Mouse (Mus musculus) erythroblast, embryonic 14.5 days (primary cell): ENCODE results near the gene Gpc6. TPM values are rescaled to one million over a fixed set of nuclear protein-coding genes. Genes with fewer than 3 reads are reported as not detected.

Experiments used
- H3K27me3 ChIP-seq: 2 replicates; pipeline ENCODE4 v1.6.1; 2012; ENCODE audit warnings: inconsistent platforms; ENCODE audit not compliant: control insufficient read depth
- H3K36me3 ChIP-seq: 2 replicates; pipeline ENCODE4 v1.6.1; 2012; ENCODE audit warnings: mild to moderate bottlenecking, inconsistent platforms; ENCODE audit not compliant: control insufficient read depth
- H3K4me1 ChIP-seq: 2 replicates; pipeline ENCODE4 v1.6.1; 2012; ENCODE audit warnings: inconsistent platforms; ENCODE audit not compliant: control insufficient read depth
- H3K4me3 ChIP-seq: replicated peaks from 2 replicates; pipeline ENCODE3; 2012; ENCODE audit warnings: moderate library complexity, mild to moderate bottlenecking, inconsistent platforms
- H3K9me3 ChIP-seq: 2 replicates; pipeline ENCODE4 v1.6.1; 2012; ENCODE audit warnings: low read length, inconsistent platforms, mixed read lengths; ENCODE audit not compliant: control insufficient read depth
- GATA1 ChIP-seq: IDR thresholded peaks from 2 replicates; pipeline ENCODE4 v1.6.1; 2012; ENCODE audit warnings: low read length, inconsistent platforms, mixed read lengths
- TAL1 ChIP-seq: IDR thresholded peaks from 3 replicates; pipeline ENCODE4 v1.6.1; 2012; ENCODE audit warnings: low read length, inconsistent platforms, mixed read lengths
- polyA plus RNA-seq: library from polyadenylated mRNA; stranded (reverse); fragments of >175 nt; gene quantifications from 2 replicates; pipeline ENCODE4 v1.2.3, GENCODE M21; 2012

Gpc6 gene
- polyA plus RNA-seq, 1 experiment, result not detected

GRCm38 (mm10) chr14:117146665-117147064 is 221.6 kb downstream of the Gpc6 start:
- Histone ChIP-seq H3K27me3 (no peaks in the 10 kb centered on the region), H3K9me3 (peaks cover 10% of the 10 kb centered on the region), H3K36me3 (no peaks in the 10 kb centered on the region), H3K4me3 (no peak overlapping the region), H3K4me1 (no peaks in the 10 kb centered on the region)
- no peak for TF ChIP-seq GATA1
- no peak for TF ChIP-seq TAL1

- Histone ChIP-seq H3K4me3 (no peak overlapping the region), H3K9me3 (peaks cover 12% of the 10 kb centered on the region), H3K4me1 (no peaks in the 10 kb centered on the region), H3K27me3 (no peaks in the 10 kb centered on the region), H3K36me3 (no peaks in the 10 kb centered on the region)
- TF ChIP-seq GATA1 (no peak), TAL1 (no peak)
Observed at GRCm38 (mm10) chr14:117151621-117152020, 226.5 kb downstream of the Gpc6 start.

- Histone ChIP-seq H3K4me1 (no peaks in the 10 kb centered on the region), H3K4me3 (no peak overlapping the region), H3K36me3 (no peaks in the 10 kb centered on the region), H3K9me3 (peaks cover 10% of the 10 kb centered on the region; the same call in 1 of the 2 replicates), H3K27me3 (no peaks in the 10 kb centered on the region)
- TF ChIP-seq GATA1 (no peak), TAL1 (no peak)
Observed at GRCm38 (mm10) chr14:117155884-117156465, 230.9 kb downstream of the Gpc6 start.

GRCm38 (mm10) chr14:117157426-117157825 is 232.3 kb downstream of the Gpc6 start:
- H3K4me3 ChIP-seq, result no peak overlapping the region
- H3K27me3 ChIP-seq, result no peaks in the 10 kb centered on the region
- H3K9me3 ChIP-seq, result peaks cover 5% of the 10 kb centered on the region; the same call in 1 of the 2 replicates
- no peak for TF ChIP-seq TAL1
- TF ChIP-seq GATA1, result no peak
- no peaks in the 10 kb centered on the region for H3K4me1 ChIP-seq
- H3K36me3 ChIP-seq, result no peaks in the 10 kb centered on the region

- no peaks in the 10 kb centered on the region for H3K27me3 ChIP-seq
- TF ChIP-seq GATA1, result no peak
- TF ChIP-seq TAL1, result no peak
- no peaks in the 10 kb centered on the region for H3K36me3 ChIP-seq
- no peaks in the 10 kb centered on the region for H3K4me1 ChIP-seq
- H3K9me3 ChIP-seq, result peaks cover 8% of the 10 kb centered on the region
- no peak overlapping the region for H3K4me3 ChIP-seq
Observed at GRCm38 (mm10) chr14:117166350-117166749, 241.2 kb downstream of the Gpc6 start.

GRCm38 (mm10) chr14:117193364-117193763 is 268.2 kb downstream of the Gpc6 start:
- TF ChIP-seq GATA1 (no peak), TAL1 (no peak)
- H3K27me3 ChIP-seq, result no peaks in the 10 kb centered on the region

GRCm38 (mm10) chr14:117202012-117202411 is 276.9 kb downstream of the Gpc6 start:
- H3K36me3 ChIP-seq, result no peaks in the 10 kb centered on the region
- no peaks in the 10 kb centered on the region for H3K4me1 ChIP-seq
- TF ChIP-seq TAL1 (no peak), GATA1 (no peak)
- no peaks in the 10 kb centered on the region for H3K27me3 ChIP-seq
- H3K9me3 ChIP-seq, result no peaks in the 10 kb centered on the region
- H3K4me3 ChIP-seq, result no peak overlapping the region

More at GRCm38 (mm10) chr14:117193364-117193763, 268.2 kb downstream of the Gpc6 start:
- no peaks in the 10 kb centered on the region for H3K36me3 ChIP-seq
- no peak overlapping the region for H3K4me3 ChIP-seq
- H3K4me1 ChIP-seq, result no peaks in the 10 kb centered on the region
- H3K9me3 ChIP-seq, result no peaks in the 10 kb centered on the region; the same call in 1 of the 2 replicates

- H3K4me3 ChIP-seq, result no peak overlapping the region
- H3K36me3 ChIP-seq, result no peaks in the 10 kb centered on the region
- H3K27me3 ChIP-seq, result no peaks in the 10 kb centered on the region
- TF ChIP-seq GATA1 (no peak), TAL1 (no peak)
- H3K9me3 ChIP-seq, result 0 out of 2 replicates have a peak, but pooled peaks cover 2% of the 10 kb centered on the region
- H3K4me1 ChIP-seq, result no peaks in the 10 kb centered on the region
Observed at GRCm38 (mm10) chr14:117203960-117204359, 278.8 kb downstream of the Gpc6 start.

- TF ChIP-seq TAL1 (no peak), GATA1 (no peak)
- no peak overlapping the region for H3K4me3 ChIP-seq
- H3K4me1 ChIP-seq, result no peaks in the 10 kb centered on the region
- H3K27me3 ChIP-seq, result no peaks in the 10 kb centered on the region
- peaks cover 2% of the 10 kb centered on the region; the same call in 1 of the 2 replicates for H3K9me3 ChIP-seq
- no peaks in the 10 kb centered on the region for H3K36me3 ChIP-seq
Observed at GRCm38 (mm10) chr14:117214373-117214772, 289.3 kb downstream of the Gpc6 start.

- Histone ChIP-seq H3K9me3 (no peaks in the 10 kb centered on the region), H3K27me3 (no peaks in the 10 kb centered on the region), H3K4me1 (no peaks in the 10 kb centered on the region), H3K36me3 (no peaks in the 10 kb centered on the region), H3K4me3 (no peak overlapping the region)
- TF ChIP-seq TAL1 (no peak), GATA1 (no peak)
Observed at GRCm38 (mm10) chr14:117226920-117227319, 301.8 kb downstream of the Gpc6 start.
